Mouse (Mus musculus) lung, adult 2 months (tissue): Measurements from ENCODE around the gene Tmem208. TPM values are rescaled to one million over a fixed set of nuclear protein-coding genes. Genes with fewer than 3 reads are reported as not detected.
A peak's percentile ranks its signal among the peaks of the same experiment; 100 is the strongest.

ENCODE experiments used
- DNase-seq: peaks from one replicate; pipeline ENCODE4 v3.0.0; 2022
- H3K4me1 ChIP-seq: fragments of 200-500 bp; 2 replicates; pipeline ENCODE4 v1.6.1; 2011; ENCODE audit warnings: low read length; ENCODE audit not compliant: control insufficient read depth, insufficient read depth
- H3K4me3 ChIP-seq: fragments of 200-500 bp; replicated peaks from 2 replicates; pipeline ENCODE3; 2011; ENCODE audit warnings: low read depth, mild to moderate bottlenecking, control low read depth, low read length; ENCODE audit errors: extremely low read depth
- CTCF ChIP-seq: fragments of 200-500 bp; IDR thresholded peaks from 2 replicates; pipeline ENCODE4 v1.5.1; 2011; ENCODE audit warnings: mild to moderate bottlenecking, low read length, control low read depth; ENCODE audit not compliant: insufficient read depth
- POLR2A ChIP-seq: fragments of 200-500 bp; IDR thresholded peaks from 2 replicates; pipeline ENCODE4 v1.6.1; 2011; ENCODE audit warnings: low read depth, mild to moderate bottlenecking, control low read depth, low read length, borderline replicate concordance; ENCODE audit errors: extremely low read depth
- WGBS: fragments of 180-500 bp; shearing (Covaris S2); methylation state at CpG from one replicate; pipeline ENCODE4 v1.1.7; 2018; 5-methylcytosine and 5-hydroxymethylcytosine counted together
- polyA plus RNA-seq: library from polyadenylated mRNA; depleted of rRNA; stranded (reverse); fragments of >200 nt; gene quantifications from 2 replicates; pipeline ENCODE4 v1.2.3, GENCODE M21; 2012; rRNA removed

Tmem208 gene
- 86.2 and 104 TPM in 2 replicates for polyA plus RNA-seq

GRCm38 (mm10) chr8:105326141-105326672 lies at the start of gene Tmem208, which contains the start of gene Lrrc29:
Gene Tmem208 (plus strand): TSS chr8:105326354.
Gene Lrrc29 (minus strand): TSS chr8:105326278.
- TF ChIP-seq POLR2A (peak; percentile 94), CTCF (0 out of 2 replicates have a peak, but pooled peaks have one; percentile 17)
- under 1% methylated on average over 36 of the region's 36 CpGs for WGBS
- Histone ChIP-seq H3K4me3 (peak within 1 kb of the TSS; percentile 91), H3K4me1 (peaks cover 5% of the 10 kb centered on the region)
- peak; percentile 97 for DNase-seq

GRCm38 (mm10) chr8:105278911-105279334 lies 47.2 kb upstream of the Tmem208 start:
- WGBS: 8% methylated on average over 28 of the region's 28 CpGs
- no peak for TF ChIP-seq POLR2A
- no peak for TF ChIP-seq CTCF
- peak overlapping the region; percentile 6 for H3K4me3 ChIP-seq

GRCm38 (mm10) chr8:105280567-105280966 lies 45.6 kb upstream of the Tmem208 start:
- no peak for DNase-seq
- 76% methylated on average over 3 of the region's 3 CpGs for WGBS
- no peak overlapping the region for H3K4me3 ChIP-seq
- TF ChIP-seq POLR2A (no peak), CTCF (no peak)
- peaks cover 12% of the 10 kb centered on the region for H3K4me1 ChIP-seq

More at GRCm38 (mm10) chr8:105278911-105279334, 47.2 kb upstream of the Tmem208 start:
- peak; percentile 80 for DNase-seq
- peaks cover 12% of the 10 kb centered on the region for H3K4me1 ChIP-seq

GRCm38 (mm10) chr8:105281821-105282220 lies 44.3 kb upstream of the Tmem208 start:
- Histone ChIP-seq H3K4me1 (peaks cover 4% of the 10 kb centered on the region; the same call in 1 of the 2 replicates), H3K4me3 (no peak overlapping the region)
- TF ChIP-seq CTCF: no peak
- 80% methylated on average over 12 of the region's 12 CpGs for WGBS
- DNase-seq: no peak

GRCm38 (mm10) chr8:105282239-105282638 lies 43.9 kb upstream of the Tmem208 start:
- H3K4me1 ChIP-seq: peaks cover 4% of the 10 kb centered on the region; the same call in 1 of the 2 replicates
- DNase-seq: no peak
- H3K4me3 ChIP-seq: no peak overlapping the region
- TF ChIP-seq POLR2A: no peak
- no peak for TF ChIP-seq CTCF
- 79% methylated on average over 4 of the region's 4 CpGs for WGBS

GRCm38 (mm10) chr8:105283074-105283473 lies 43.1 kb upstream of the Tmem208 start:
- Histone ChIP-seq H3K4me3 (peak overlapping the region; percentile 18), H3K4me1 (peaks cover 4% of the 10 kb centered on the region; the same call in 1 of the 2 replicates)
- WGBS: 44% methylated on average over 23 of the region's 23 CpGs
- TF ChIP-seq POLR2A: no peak
- peak; percentile 75 for TF ChIP-seq CTCF
- peak; percentile 64 for DNase-seq

GRCm38 (mm10) chr8:105285514-105285913 lies 40.6 kb upstream of the Tmem208 start:
- Histone ChIP-seq H3K4me3 (no peak overlapping the region), H3K4me1 (peaks cover 12% of the 10 kb centered on the region)
- no peak for DNase-seq
- 69% methylated on average over 12 of the region's 12 CpGs for whole genome bisulfite sequencing
- TF ChIP-seq CTCF: no peak

GRCm38 (mm10) chr8:105286907-105287306 lies 39.2 kb upstream of the Tmem208 start:
- no peak for DNase-seq
- WGBS: 90% methylated on average over 4 of the region's 4 CpGs
- Histone ChIP-seq H3K4me1 (peaks cover 15% of the 10 kb centered on the region), H3K4me3 (no peak overlapping the region)
- no peak for TF ChIP-seq CTCF
- TF ChIP-seq POLR2A: no peak

GRCm38 (mm10) chr8:105288231-105288630 lies 37.9 kb upstream of the Tmem208 start:
- TF ChIP-seq CTCF: no peak
- H3K4me1 ChIP-seq: peaks cover 11% of the 10 kb centered on the region
- DNase-seq: no peak
- WGBS: 84% methylated on average over 5 of the region's 5 CpGs
- H3K4me3 ChIP-seq: no peak overlapping the region

- under 1% methylated on average over 53 of the region's 53 CpGs for WGBS
Measured at GRCm38 (mm10) chr8:105288958-105289732, 37.0 kb upstream of the Tmem208 start.

More at GRCm38 (mm10) chr8:105288958-105289732, 37.0 kb upstream of the Tmem208 start:
- no peak for TF ChIP-seq CTCF
- TF ChIP-seq POLR2A: peak; percentile 17; the same call in 1 of the 2 replicates
- DNase-seq: peak; percentile 90
- Histone ChIP-seq H3K4me3 (peak overlapping the region; percentile 75), H3K4me1 (peaks cover 11% of the 10 kb centered on the region)
